ENCODE assay signal across 9 mouse cellular contexts in the genomic region with DNA sequence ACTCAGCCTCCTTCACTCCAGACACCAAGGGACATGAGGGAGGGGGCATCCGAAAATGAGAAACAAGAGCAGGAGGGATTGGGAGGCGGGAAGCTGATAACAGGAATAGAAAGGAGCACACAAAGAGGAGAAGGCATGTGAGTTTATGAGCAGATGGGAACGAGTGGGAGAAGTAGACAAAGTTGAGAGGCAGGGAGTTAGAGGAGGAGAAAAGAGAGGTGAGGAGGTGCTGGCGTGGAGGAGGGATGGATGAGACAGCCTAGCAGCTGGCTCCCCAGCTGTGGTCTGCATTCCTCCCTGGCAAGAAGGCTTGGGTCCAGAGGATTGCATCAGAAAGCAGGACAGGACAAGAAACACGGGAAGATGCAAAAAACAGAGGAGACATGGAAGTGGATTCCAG.
A peak's percentile ranks its signal among the peaks of the same experiment; 100 is the strongest.
DNase-seq lines count a peak whose midpoint lies in the region; ATAC-seq lines count a peak whose summit lies in the region.
"Had no signal": no experiment of that assay in that cellular context is flagged by ENCODE, and none has a peak within 500 bp of the region (broad histone marks: within the 10 kb centered on the region; RNA-seq: fewer than 3 reads in every experiment).

No protein-coding gene starts in this region.

- no peaks in the 10 kb centered on the region for H3K36me3 ChIP-seq in intestine, embryonic 16.5 days (ENCODE audit: control insufficient read depth, insufficient read depth, low read length)
- peaks cover 4% of the 10 kb centered on the region for H3K36me3 ChIP-seq in midbrain, embryonic 10.5 days
- H3K36me3 ChIP-seq: liver, embryonic 13.5 days had no signal

- ATAC-seq in intestine, embryonic 16.5 days = peak; percentile 57

- peak overlapping the region; percentile 75 for H3K27ac ChIP-seq in intestine, embryonic 16.5 days (ENCODE audit: low read length)
- H3K27ac ChIP-seq in midbrain, embryonic 10.5 days (replicated peaks) = peak overlapping the region; percentile 90
- H3K27ac ChIP-seq: liver, embryonic 13.5 days had no signal

- no peaks in the 10 kb centered on the region for H3K27me3 ChIP-seq in intestine, embryonic 16.5 days (replicated peaks; ENCODE audit: control insufficient read depth, insufficient read depth, low read length)
- no peaks in the 10 kb centered on the region for H3K27me3 ChIP-seq in midbrain, embryonic 10.5 days (ENCODE audit: low read depth, poor library complexity, severe bottlenecking)
- H3K27me3 ChIP-seq: liver, embryonic 13.5 days had no signal

- DNase-seq in urinary bladder, postnatal 14 days (ENCODE audit: low spot score) = peak; percentile 42
- no peak for DNase-seq in urinary bladder, postnatal 10 days (ENCODE audit: low spot score)
- DNase-seq in gastrocnemius, postnatal 25 days = peak; percentile 70
- DNase-seq in midbrain, embryonic 10.5 days (ENCODE audit: low spot score) = no peak
- DNase-seq in thymus, postnatal 10 days (ENCODE audit: low spot score in 2 of 2) = no peak
- DNase-seq in B cell, adult 2 months = no peak
- no peak for DNase-seq in layer of hippocampus, postnatal 10 days (ENCODE audit: low spot score in 2 of 2)
- DNase-seq: liver, embryonic 13.5 days had no signal

- peak overlapping the region; percentile 32 for H3K4me2 ChIP-seq in intestine, embryonic 16.5 days (ENCODE audit: low read depth, low read length)
- H3K4me2 ChIP-seq: liver, embryonic 13.5 days had no signal

- H3K4me3 ChIP-seq in intestine, embryonic 16.5 days (ENCODE audit: low read length) = no peak overlapping the region
- peak overlapping the region; percentile 42 for H3K4me3 ChIP-seq in midbrain, embryonic 10.5 days
- H3K4me3 ChIP-seq: liver, embryonic 13.5 days had no signal

- 38% methylated on average over 5 of the region's 5 CpGs for WGBS in intestine, embryonic 16.5 days
- WGBS in midbrain, embryonic 10.5 days = 8% methylated on average over 5 of the region's 5 CpGs

- H3K4me1 ChIP-seq in intestine, embryonic 16.5 days (ENCODE audit: control insufficient read depth, insufficient read depth, low read length) = peaks cover 16% of the 10 kb centered on the region
- peaks cover 66% of the 10 kb centered on the region for H3K4me1 ChIP-seq in midbrain, embryonic 10.5 days

- H3K9me3 ChIP-seq in intestine, embryonic 16.5 days (ENCODE audit: control insufficient read depth, low read length) = no peaks in the 10 kb centered on the region
- no peaks in the 10 kb centered on the region for H3K9me3 ChIP-seq in midbrain, embryonic 10.5 days (replicated peaks)
- H3K9me3 ChIP-seq: liver, embryonic 13.5 days had no signal

- peak overlapping the region; percentile 22; the same call in 1 of the 2 replicates for H3K9ac ChIP-seq in intestine, embryonic 16.5 days (ENCODE audit: low read depth, low read length)
- H3K9ac ChIP-seq: liver, embryonic 13.5 days had no signal

Comparison
In these comparisons a context has a peak if more than half of its experiments do, and no peak if none do; other contexts are left out.
1. DNase-seq: peak in urinary bladder, postnatal 14 days (single experiment) and gastrocnemius, postnatal 25 days (single experiment); none in urinary bladder, postnatal 10 days (single experiment), midbrain, embryonic 10.5 days (single experiment), thymus, postnatal 10 days (0 of 2), B cell, adult 2 months (0 of 2) and layer of hippocampus, postnatal 10 days (0 of 2).